Mouse (Mus musculus) megakaryocyte, embryonic 14.5 days (primary cell): ENCODE measurements around the gene Plch1. TPM values are rescaled to one million over a fixed set of nuclear protein-coding genes. Genes with fewer than 3 reads are reported as not detected.

Experiments
- H3K27me3 ChIP-seq: replicated peaks from 2 replicates; pipeline ENCODE3; 2012; ENCODE audit warnings: inconsistent platforms
- H3K36me3 ChIP-seq: replicated peaks from 2 replicates; pipeline ENCODE3; 2012; ENCODE audit warnings: low read length, inconsistent platforms, mixed read lengths
- H3K4me1 ChIP-seq: 2 replicates; pipeline ENCODE4 v1.6.1; 2012; ENCODE audit warnings: inconsistent platforms
- H3K4me3 ChIP-seq: replicated peaks from 2 replicates; pipeline ENCODE3; 2012; ENCODE audit warnings: moderate library complexity, mild to moderate bottlenecking, inconsistent platforms
- H3K9me3 ChIP-seq: 2 replicates; pipeline ENCODE4 v1.6.1; 2012; ENCODE audit warnings: inconsistent platforms
- FLI1 ChIP-seq: IDR thresholded peaks from 2 replicates; pipeline ENCODE4 v1.6.1; 2012; ENCODE audit warnings: low read length, inconsistent platforms, mixed read lengths
- GATA1 ChIP-seq: IDR thresholded peaks from 3 replicates; pipeline ENCODE4 v1.6.1; 2012; ENCODE audit warnings: mixed read lengths, low read length, inconsistent platforms, borderline replicate concordance
- polyA plus RNA-seq: library from polyadenylated mRNA; stranded (reverse); fragments of >175 nt; gene quantifications from 2 replicates; pipeline ENCODE4 v1.2.3, GENCODE M21; 2012; ENCODE audit warnings: low replicate concordance; ENCODE audit not compliant: insufficient read depth

Plch1 gene
- polyA plus RNA-seq, 1 experiment: not detected

DNA sequence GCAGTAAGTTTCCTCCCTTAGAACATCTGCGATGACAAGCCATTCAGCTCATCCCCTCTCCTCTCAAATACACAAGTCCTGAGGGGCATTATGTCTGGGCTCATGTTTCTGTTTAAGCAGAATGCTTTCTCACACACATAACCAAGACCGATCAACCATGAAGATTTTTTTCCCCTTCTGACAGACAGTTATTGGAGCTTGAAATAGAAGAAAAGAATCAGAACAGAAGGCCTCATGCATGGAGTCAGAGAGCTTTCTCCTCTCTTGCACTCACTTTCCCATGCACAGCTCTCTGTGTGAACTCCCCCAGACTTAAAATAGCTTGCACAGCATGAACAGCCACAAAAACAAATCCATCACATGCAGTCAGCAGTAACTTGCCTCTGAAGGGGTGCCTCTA, 159.2 kb downstream of the Plch1 start:
- H3K4me1 ChIP-seq: no peaks in the 10 kb centered on the region
- no peaks in the 10 kb centered on the region for H3K9me3 ChIP-seq
- H3K36me3 ChIP-seq: no peaks in the 10 kb centered on the region
- no peaks in the 10 kb centered on the region for H3K27me3 ChIP-seq
- H3K4me3 ChIP-seq: no peak overlapping the region
- TF ChIP-seq GATA1: no peak
- no peak for TF ChIP-seq FLI1

DNA sequence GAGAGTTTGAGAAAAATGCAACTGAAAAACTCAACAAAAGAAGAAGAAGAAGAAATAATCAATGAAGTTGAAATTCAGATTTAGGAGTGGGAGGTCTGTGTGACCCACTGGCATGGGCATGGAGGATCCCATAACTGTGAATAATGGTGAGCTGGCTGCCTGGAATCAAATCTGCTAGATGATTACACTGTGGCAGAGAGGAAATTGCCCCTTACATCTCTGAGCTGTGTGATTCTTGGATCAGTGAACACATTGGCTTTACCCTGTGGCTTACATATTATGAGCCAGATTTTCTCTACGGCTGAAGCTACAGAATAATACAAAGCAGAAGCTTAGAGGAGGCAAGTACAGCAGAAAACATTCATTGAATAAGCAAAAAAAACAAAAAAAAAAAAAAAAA, 170.9 kb downstream of the Plch1 start:
- H3K9me3 ChIP-seq: no peaks in the 10 kb centered on the region
- no peaks in the 10 kb centered on the region for H3K36me3 ChIP-seq
- no peak for TF ChIP-seq GATA1
- TF ChIP-seq FLI1: no peak
- H3K4me1 ChIP-seq: no peaks in the 10 kb centered on the region
- no peak overlapping the region for H3K4me3 ChIP-seq
- H3K27me3 ChIP-seq: no peaks in the 10 kb centered on the region

- Histone ChIP-seq H3K9me3 (no peaks in the 10 kb centered on the region), H3K4me3 (no peak overlapping the region), H3K4me1 (no peaks in the 10 kb centered on the region), H3K27me3 (no peaks in the 10 kb centered on the region), H3K36me3 (no peaks in the 10 kb centered on the region)
- TF ChIP-seq FLI1: no peak
- TF ChIP-seq GATA1: no peak
Measured at GRCm38 (mm10) chr3:63726667-63727342, 172.5 kb downstream of the Plch1 start.

DNA sequence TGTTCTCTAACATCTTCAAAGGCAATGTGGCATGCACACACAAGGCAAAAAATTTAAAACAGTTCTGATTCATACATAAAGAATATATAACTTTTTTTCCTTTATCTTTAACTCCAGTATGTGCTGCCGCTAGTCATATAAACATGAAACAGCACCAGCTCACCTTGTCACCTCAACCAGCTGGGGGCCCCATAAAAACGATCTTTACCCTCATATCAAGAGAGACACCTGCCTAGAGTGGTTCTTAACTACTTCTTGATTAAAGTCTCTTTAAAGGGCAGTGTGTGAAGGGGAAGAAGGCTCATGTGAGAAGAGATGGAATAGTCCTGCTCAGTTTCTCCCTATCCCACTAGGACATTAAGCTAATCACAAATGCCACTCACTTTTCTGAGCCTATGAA, 205.6 kb downstream of the Plch1 start:
- Histone ChIP-seq H3K27me3 (no peaks in the 10 kb centered on the region), H3K4me3 (no peak overlapping the region), H3K36me3 (no peaks in the 10 kb centered on the region), H3K4me1 (no peaks in the 10 kb centered on the region), H3K9me3 (peaks cover 14% of the 10 kb centered on the region)
- TF ChIP-seq GATA1 (no peak), FLI1 (no peak)

DNA sequence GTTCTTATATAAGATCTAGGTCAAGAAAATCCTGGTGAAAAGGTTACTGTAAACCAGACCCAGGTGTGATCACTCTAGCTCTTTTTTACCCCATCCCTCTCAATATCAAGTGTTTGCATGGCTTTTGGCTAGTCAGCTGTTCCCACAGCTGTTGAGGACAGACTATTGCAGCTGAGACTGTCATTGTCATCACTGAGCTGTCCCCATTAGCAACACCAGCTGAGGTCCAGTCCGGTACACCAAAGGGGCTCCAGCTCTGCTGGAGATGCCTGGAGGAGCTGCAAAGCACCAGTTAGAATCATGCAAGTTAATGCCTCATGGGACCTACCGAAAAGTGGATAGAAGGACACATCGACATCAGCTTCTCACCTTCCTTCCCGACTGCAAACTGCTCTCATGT, 206.5 kb downstream of the Plch1 start:
- no peaks in the 10 kb centered on the region for H3K36me3 ChIP-seq
- H3K4me1 ChIP-seq: no peaks in the 10 kb centered on the region
- no peak overlapping the region for H3K4me3 ChIP-seq
- H3K27me3 ChIP-seq: no peaks in the 10 kb centered on the region
- TF ChIP-seq GATA1: no peak
- TF ChIP-seq FLI1: no peak
- peaks cover 4% of the 10 kb centered on the region for H3K9me3 ChIP-seq

- no peak overlapping the region for H3K4me3 ChIP-seq
- no peak for TF ChIP-seq GATA1
- no peak for TF ChIP-seq FLI1
- no peaks in the 10 kb centered on the region for H3K36me3 ChIP-seq
- H3K27me3 ChIP-seq: no peaks in the 10 kb centered on the region
- peaks cover 15% of the 10 kb centered on the region for H3K9me3 ChIP-seq
- H3K4me1 ChIP-seq: no peaks in the 10 kb centered on the region
Measured at GRCm38 (mm10) chr3:63668779-63669178, 230.5 kb downstream of the Plch1 start.

DNA sequence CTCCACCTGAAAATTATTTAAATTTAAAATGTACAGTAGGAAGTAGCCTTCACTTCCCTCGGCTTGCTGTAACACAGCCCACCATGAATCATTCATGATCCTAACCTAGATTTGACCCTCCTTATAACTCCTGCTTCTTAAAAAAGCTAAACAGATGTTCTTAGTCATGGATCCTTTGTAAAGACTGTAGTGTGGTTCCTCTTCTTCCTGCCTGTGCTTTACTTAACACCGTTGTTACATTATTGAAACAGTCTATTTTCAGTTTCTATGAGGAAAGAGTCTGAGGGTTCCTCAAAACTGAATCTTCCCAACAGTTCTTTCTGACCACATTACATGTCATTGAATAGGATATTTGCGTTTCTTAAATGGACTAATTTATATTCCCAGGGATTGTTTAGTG, 234.0 kb downstream of the Plch1 start:
- Histone ChIP-seq H3K9me3 (peaks cover 15% of the 10 kb centered on the region), H3K27me3 (no peaks in the 10 kb centered on the region), H3K4me3 (no peak overlapping the region), H3K4me1 (no peaks in the 10 kb centered on the region), H3K36me3 (no peaks in the 10 kb centered on the region)
- TF ChIP-seq GATA1 (no peak), FLI1 (no peak)

DNA sequence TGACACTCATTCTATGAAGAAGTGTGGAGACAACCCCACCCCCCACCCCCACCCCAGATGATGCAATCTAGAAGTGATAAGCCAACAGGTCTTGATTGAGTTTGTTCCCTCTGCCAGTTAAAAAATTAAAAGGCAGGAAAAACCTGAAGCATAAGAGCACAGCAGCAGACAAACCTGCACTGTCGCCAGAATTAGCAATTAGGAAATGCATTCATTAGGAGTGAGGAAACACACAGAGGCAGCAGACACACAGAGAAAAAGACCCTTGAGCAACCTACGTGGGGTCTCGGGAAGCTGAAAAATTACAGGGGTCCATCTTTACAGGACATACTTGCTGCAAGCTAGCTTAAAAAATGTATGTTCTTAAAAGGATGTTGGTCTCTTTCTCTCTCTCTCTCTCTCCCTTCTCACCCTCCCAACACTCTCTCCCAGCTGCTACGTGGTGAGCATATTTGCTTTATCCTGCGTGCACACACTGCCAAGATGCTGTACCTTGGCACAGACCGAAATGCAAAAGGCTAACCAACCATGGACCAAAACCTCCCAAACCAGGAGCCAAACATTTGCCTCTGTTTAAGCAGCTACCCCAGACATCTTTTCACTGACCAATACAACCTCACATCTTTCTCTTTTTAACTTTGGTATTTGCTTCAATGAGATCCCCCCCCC, 234.6 kb downstream of the Plch1 start:
- H3K4me3 ChIP-seq: no peak overlapping the region
- H3K4me1 ChIP-seq: no peaks in the 10 kb centered on the region
- H3K27me3 ChIP-seq: no peaks in the 10 kb centered on the region
- peaks cover 15% of the 10 kb centered on the region for H3K9me3 ChIP-seq
- no peaks in the 10 kb centered on the region for H3K36me3 ChIP-seq
- TF ChIP-seq FLI1 (no peak), GATA1 (no peak)

Other genes starting within 250 kb of the Plch1 start
- 2.4 and 4.0 TPM in 2 replicates for gene E130311K13Rik, start 30.0 kb upstream of the Plch1 start, polyA plus RNA-seq
- gene Slc33a1, start 65.3 kb upstream of the Plch1 start, polyA plus RNA-seq: 13.9 and 33.7 TPM in 2 replicates
- 0.66 and 1.7 TPM in 2 replicates for gene Gmps, start 76.6 kb upstream of the Plch1 start, polyA plus RNA-seq
- not detected in 2 replicates for gene Vmn2r1, start 182.1 kb upstream of the Plch1 start, polyA plus RNA-seq
- not detected in 2 replicates for gene Vmn2r2, start 242.5 kb upstream of the Plch1 start, polyA plus RNA-seq